Mouse (Mus musculus): ENCODE results near the gene H6pd. TPM values are rescaled to one million over a fixed set of nuclear protein-coding genes. Genes with fewer than 3 reads are reported as not detected.

The H6pd gene
- total and polyA plus RNA-seq, 3 experiments: 17.7 to 38.5 (median 25.1) TPM

DNA sequence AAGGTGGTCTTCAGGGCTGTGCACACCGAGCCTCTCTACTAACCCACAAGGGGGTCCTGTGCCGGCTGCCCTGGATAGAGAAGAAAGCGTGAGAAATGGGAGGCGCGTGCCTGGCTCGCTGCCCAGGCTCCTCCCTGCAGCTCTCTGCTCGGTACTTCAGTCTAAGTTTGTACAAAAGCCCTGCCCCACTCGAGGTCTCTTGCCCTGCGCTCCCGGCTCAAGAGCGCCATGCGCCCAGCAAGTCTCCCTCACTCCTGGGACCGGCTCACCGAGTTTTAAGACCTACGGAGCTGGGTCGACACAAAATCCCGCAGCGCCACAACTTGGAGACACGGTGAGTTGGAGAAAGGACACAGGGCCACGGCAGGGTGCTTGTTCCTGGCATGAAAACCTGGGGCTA lies 39.2 kb upstream of the H6pd start:
- in situ Hi-C loops (cut with MboI; ENCODE audit: low pct_ligation_motif_present, low pct_unique_long_range_greater_than_20kb, low sequenced_read_pairs) (no loop called here), dilution Hi-C loops (cut with MboI; ENCODE audit: extremely low pct_ligation_motif_present, extremely low pct_unique_long_range_greater_than_20kb, low sequenced_read_pairs) (no loop called here)
- Histone ChIP-seq H3K4me2 (ENCODE audit: insufficient read depth, low read depth, poor library complexity, severe bottlenecking) (peak overlapping the region; percentile 61), H3K27ac (ENCODE audit: insufficient read depth, low read depth) (peak overlapping the region; percentile 88), H3K9ac (ENCODE audit: insufficient read depth, low read depth) (peak overlapping the region; percentile 86), H3K27me3 (replicated peaks) (no peaks in the 10 kb centered on the region), H3K4me3 (replicated peaks in 1 of 3; ENCODE audit: low read depth in 2 of 3, low read length in 2 of 3, poor library complexity in 1 of 3) (peak overlapping the region; percentile 88 to 91 (median 89)), H3K36me3 (replicated peaks in 1 of 2; ENCODE audit: control insufficient read depth in 1 of 2, insufficient read depth in 1 of 2, low read length in 1 of 2) (peaks cover 27 to 34% of the 10 kb centered on the region in 2 experiments), H3K79me2 (replicated peaks; ENCODE audit: control insufficient read depth, extremely low read depth, insufficient read depth, poor library complexity, severe bottlenecking) (peaks cover 47% of the 10 kb centered on the region), H3K4me1 (ENCODE audit: control insufficient read depth in 1 of 2, insufficient read depth in 2 of 2) (peaks cover 6 to 23% of the 10 kb centered on the region in 2 experiments), H3K9me3 (replicated peaks; ENCODE audit: low read length) (peaks cover 7% of the 10 kb centered on the region)
- peak; percentile 52 for DNase-seq (ENCODE audit: extremely low read depth)
- peak; percentile 76 for TF ChIP-seq POLR2A (IDR thresholded peaks at IDR 0.05; ENCODE audit: low read depth, low read length)
- TF ChIP-seq MYC (IDR thresholded peaks at IDR 0.05; ENCODE audit: low read depth, low read length): no peak
- TF ChIP-seq MXI1 (IDR thresholded peaks at IDR 0.05; ENCODE audit: low read depth, low read length): peak; percentile 69
- TF ChIP-seq UBTF (IDR thresholded peaks at IDR 0.05; ENCODE audit: low read depth, low read length): peak; percentile 56; the same call in 1 of the 2 replicates
- TF ChIP-seq MEF2A (IDR thresholded peaks at IDR 0.05; ENCODE audit: borderline replicate concordance, low read depth, low read length): 0 out of 2 replicates have a peak, but pooled peaks have one; percentile 11
- peak; percentile 84 for TF ChIP-seq BHLHE40 (IDR thresholded peaks at IDR 0.05; ENCODE audit: low read depth, low read length)
- no peak for TF ChIP-seq EP300 (IDR thresholded peaks at IDR 0.05; ENCODE audit: low read length)
- TF ChIP-seq MAZ (IDR thresholded peaks at IDR 0.05; ENCODE audit: low read depth, low read length): no peak
- no peak for TF ChIP-seq RCOR1 (conservative IDR thresholded peaks at IDR 0.05; ENCODE audit: low read depth, low read length)
- 0 out of 2 replicates have a peak, but pooled peaks have one; percentile 12 for TF ChIP-seq IRF4 (IDR thresholded peaks at IDR 0.05; ENCODE audit: low read depth, low read length)
- TF ChIP-seq ETS1 (conservative IDR thresholded peaks at IDR 0.05; ENCODE audit: low read depth, low read length): 0 out of 2 replicates have a peak, but pooled peaks have one; percentile 7
- peak; percentile 79 for TF ChIP-seq NELFE (IDR thresholded peaks at IDR 0.05; ENCODE audit: low read depth, low read length)
- peak; percentile 60; the same call in 1 of the 2 replicates for TF ChIP-seq MAX (IDR thresholded peaks at IDR 0.05; ENCODE audit: low read length)
- TF ChIP-seq ZKSCAN1 (IDR thresholded peaks at IDR 0.05; ENCODE audit: borderline replicate concordance, low read depth, low read length): no peak
- TF ChIP-seq USF2 (conservative IDR thresholded peaks at IDR 0.05; ENCODE audit: low read depth, low read length): no peak
- peak; percentile 17; the same call in 1 of the 2 replicates for TF ChIP-seq CHD2 (IDR thresholded peaks at IDR 0.05; ENCODE audit: low read length)
- no peak for TF ChIP-seq ELF1 (IDR thresholded peaks at IDR 0.05; ENCODE audit: low read depth, low read length)
- TF ChIP-seq NRF1 (IDR thresholded peaks at IDR 0.05; ENCODE audit: low read depth, low read length): peak; percentile 31; the same call in 1 of the 2 replicates
- TF ChIP-seq TCF12 (IDR thresholded peaks at IDR 0.05; ENCODE audit: low read depth, low read length): peak; percentile 38; the same call in 1 of the 2 replicates
- TF ChIP-seq TBP (conservative IDR thresholded peaks at IDR 0.05; ENCODE audit: low read depth, low read length): peak; percentile 69; the same call in 1 of the 2 replicates
- TF ChIP-seq ZMIZ1 (IDR thresholded peaks at IDR 0.05; ENCODE audit: low read depth, low read length): peak; percentile 68
- TF ChIP-seq E2F4 (IDR thresholded peaks at IDR 0.05; ENCODE audit: insufficient replicate concordance, low read depth, low read length): no peak

Data from CH12.LX (cell line).